Mouse (Mus musculus): ENCODE data around the gene 1600015I10Rik.
"Not testable (repeated sequence)": the region's sequence is repeated elsewhere in the genome, so short reads cannot be mapped to it uniquely, and the experiment has no call there.

1600015I10Rik gene

GRCm38 (mm10) chr6:48929595-48929994 is at the start of gene 1600015I10Rik:
1600015I10Rik (plus strand) TSS chr6:48929895.
- no peak for DNase-seq (ENCODE audit: low spot score)

GRCm38 (mm10) chr6:48894203-48894602 is 35.5 kb upstream of the 1600015I10Rik start:
- DNase-seq (ENCODE audit: low spot score), result no peak

DNA sequence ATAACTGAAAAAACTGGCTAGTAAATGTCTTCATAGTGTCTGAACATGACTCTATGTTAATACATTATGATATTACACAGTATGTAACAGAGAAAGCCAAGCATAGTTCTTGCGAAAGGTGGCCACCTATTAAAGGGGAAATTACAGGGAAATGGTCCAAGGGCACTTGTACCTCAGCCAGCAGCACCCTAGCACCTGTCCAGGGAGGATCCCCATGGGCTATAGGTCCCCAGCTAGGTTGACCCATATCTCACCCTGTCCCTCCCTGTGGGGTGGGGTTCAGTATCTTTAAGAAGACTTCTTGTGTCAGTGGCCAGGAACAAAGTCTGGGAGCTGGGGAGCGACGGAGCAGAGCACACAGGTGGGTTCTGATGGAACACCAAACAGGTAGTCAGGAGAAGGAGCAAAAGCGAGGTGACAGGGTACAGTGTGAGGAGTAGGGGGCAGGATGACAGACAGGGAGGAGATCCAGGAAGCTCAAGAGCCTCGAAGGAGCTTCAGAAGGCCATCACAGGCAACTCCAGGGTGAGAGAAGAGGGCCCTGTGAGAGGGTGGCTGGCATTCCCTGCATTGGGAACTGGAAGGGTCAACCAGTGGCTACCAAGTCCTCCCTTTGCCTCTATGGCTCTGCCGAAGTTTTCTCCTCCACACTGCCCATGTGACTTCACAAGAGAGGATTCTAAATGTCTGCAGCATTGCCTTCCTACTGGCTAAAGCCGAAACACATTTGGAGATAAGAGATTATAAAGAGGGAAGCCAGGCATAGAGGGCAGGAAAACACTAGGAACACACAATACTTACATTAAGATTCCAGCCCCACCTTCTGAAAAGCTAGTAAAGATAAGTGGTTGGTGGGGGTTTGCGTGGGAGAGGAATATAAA is 34.5 kb upstream of the 1600015I10Rik start:
- no peak for DNase-seq (ENCODE audit: low spot score)

GRCm38 (mm10) chr6:48895941-48896340 is 33.8 kb upstream of the 1600015I10Rik start:
- no peak for DNase-seq (ENCODE audit: low spot score)

- DNase-seq (ENCODE audit: low spot score), result no peak
Observed at GRCm38 (mm10) chr6:48896956-48897355, 32.7 kb upstream of the 1600015I10Rik start.

DNA sequence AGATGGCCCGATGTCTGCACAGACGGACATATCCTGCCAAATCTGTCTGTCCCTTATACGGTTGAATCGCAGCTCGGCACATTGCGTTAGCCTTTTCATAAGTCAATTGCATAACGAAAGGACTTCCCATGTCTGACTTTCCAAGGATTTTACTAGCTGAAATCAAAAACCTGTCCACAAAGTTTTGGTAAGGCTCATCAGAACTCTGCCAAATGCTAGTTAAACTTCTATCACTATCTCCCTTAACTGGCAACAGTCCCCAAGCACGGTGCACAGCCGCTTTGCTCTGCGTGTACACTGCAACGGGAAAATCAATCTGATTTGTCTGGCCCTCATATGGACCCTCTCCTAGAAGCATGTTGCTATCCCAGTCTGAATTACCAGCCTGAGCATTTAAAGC is 28.4 kb upstream of the 1600015I10Rik start:
- not testable (repeated sequence) for DNase-seq (ENCODE audit: low spot score)

DNA sequence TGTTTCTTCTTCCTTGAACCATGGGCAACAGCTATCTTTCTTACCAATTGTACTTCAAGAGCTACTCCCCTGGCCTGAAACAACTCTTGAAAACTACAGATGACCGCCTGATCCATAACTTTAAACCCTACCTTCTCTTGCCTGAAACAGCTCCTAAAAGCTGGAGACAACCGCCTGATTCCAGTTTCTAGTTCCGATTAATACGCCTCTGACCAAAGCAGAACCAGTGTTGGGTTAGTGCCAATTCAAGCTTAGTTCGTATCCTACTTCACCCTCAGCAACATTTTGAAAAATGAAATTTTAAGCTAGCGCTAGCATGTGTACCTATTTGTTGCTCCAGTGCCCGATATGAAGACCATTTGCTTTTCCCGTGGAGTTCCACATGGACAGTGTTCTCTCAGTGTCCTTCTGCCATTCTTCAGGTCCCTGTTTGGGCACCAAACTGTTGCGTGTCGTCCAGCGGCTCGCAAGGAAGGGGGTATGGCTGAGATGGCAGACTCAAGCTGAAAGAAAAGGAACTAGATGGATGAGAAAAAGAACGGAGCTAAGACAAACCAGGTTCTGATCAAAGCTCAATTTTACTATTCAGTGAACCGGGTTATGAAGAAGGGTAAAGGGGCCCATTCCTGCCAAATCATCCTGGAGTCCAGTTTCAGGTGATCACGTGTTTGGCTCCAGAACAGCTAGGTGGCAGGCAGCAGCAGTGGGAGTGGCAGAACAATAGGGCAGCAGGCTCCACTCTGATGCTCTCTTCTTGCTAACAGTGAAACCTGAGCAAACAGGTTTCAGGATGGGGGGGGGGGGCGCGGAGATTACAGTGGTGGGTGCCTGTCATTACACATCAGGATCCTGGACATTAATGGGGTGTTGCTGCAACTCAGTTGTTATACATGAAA is 26.9 kb upstream of the 1600015I10Rik start:
- DNase-seq (ENCODE audit: low spot score), result no peak

GRCm38 (mm10) chr6:48903437-48903836 is 26.3 kb upstream of the 1600015I10Rik start:
- DNase-seq (ENCODE audit: low spot score), result no peak

DNA sequence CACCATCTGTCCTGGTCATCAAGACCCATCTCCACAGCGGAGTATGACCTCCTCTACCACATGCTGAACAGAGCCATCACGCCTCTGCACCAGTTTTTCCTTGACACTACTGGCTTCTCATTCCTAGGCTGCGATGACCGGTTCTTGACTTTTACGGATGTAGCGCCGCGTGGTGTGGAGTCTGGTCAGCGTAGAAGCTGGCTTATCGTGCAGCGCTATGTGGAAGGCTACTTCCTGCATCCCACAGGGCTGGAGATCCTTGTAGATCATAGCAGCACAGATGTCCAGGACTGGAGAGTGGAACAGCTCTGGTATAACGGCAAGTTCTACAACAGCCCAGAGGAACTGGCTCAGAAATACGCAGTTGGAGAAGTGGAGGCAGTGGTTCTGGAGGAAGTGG is 24.1 kb upstream of the 1600015I10Rik start:
- no peak for DNase-seq (ENCODE audit: low spot score)

- no peak for DNase-seq (ENCODE audit: low spot score)
Observed at GRCm38 (mm10) chr6:48906371-48906770, 23.3 kb upstream of the 1600015I10Rik start.

DNA sequence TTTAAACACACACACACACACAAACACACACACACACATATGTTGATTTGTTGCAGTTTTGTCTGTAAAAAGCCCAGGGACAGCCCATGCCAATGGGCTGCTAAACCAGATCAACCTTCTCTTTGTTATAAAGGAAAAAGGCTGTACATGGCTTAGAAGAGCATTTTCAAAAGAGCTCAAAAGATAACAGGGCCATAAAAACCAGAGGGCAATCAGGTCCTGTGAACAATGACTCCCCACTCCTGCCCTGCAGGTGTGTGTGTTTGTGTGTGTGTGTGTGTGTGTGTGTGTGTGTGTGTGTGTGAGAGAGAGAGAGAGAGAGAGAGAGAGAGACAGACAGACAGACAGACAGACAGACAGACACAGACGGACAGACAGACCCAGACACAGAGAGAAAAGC is 20.5 kb upstream of the 1600015I10Rik start:
- DNase-seq (ENCODE audit: low spot score), result no peak

DNA sequence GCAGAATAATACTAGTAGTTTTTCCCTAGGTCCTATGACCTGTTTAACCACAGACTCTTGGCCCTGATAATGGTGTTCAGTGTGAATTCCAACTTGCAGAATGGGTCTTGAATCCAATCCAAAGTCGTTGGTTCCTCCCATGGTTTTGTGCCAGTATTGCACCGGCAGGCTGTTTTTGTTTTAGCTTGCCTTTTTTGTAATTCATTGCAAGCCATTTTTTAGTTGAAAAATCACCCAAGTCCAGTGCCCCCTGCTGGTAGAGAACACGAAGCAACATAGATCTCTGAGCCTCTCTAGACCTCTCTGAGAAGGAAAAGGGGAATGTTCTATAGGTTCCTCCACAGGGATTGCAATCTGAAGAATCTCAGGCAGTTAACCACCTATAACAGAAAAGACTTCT is 17.7 kb upstream of the 1600015I10Rik start:
- DNase-seq (ENCODE audit: low spot score), result peak; percentile 9

- DNase-seq (ENCODE audit: low spot score), result no peak
Observed at GRCm38 (mm10) chr6:48913587-48913986, 16.1 kb upstream of the 1600015I10Rik start.

- DNase-seq (ENCODE audit: low spot score), result no peak
Observed at GRCm38 (mm10) chr6:48949596-48949995, 19.9 kb downstream of the 1600015I10Rik start.

DNA sequence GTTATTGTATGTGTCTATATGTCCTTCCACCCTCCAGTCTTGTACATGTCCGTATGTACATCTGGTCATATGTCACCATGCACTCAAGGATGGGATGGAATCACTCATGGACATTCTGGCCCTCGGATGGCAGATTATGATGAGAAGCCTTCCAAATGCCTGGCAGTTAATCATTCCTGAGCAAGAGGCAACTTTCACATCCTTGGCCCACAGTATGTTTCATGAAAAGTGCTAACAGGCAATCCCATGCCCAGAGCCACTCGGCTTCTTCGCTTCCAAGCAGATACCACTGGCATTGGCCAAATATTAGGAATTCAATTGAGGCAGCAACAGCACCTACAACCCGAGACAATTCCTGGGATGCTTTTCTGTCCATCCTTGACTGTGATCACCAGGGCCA is 21.0 kb downstream of the 1600015I10Rik start:
- no peak for DNase-seq (ENCODE audit: low spot score)

- DNase-seq (ENCODE audit: low spot score), result no peak
Observed at GRCm38 (mm10) chr6:48951630-48952029, 21.9 kb downstream of the 1600015I10Rik start.

DNA sequence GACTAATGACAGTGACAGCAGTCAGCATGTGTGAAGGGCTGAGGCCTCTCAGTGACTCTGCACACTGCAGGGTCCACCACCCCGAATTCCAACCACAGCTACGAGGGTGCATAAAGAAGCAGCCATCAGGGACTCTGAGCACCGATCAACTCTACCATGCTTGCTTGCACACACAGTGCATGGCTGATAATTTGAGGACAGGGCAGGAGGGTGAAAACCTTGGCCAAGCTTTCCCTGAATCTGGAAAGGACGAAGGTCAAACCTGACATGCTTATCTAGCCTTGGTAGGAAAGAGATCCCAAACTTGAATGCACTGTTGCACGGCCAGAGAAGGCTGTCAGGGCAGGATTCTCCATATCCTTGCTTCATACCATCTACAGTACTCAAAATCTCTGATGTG is 23.5 kb downstream of the 1600015I10Rik start:
- DNase-seq (ENCODE audit: low spot score), result no peak

GRCm38 (mm10) chr6:48954211-48954610 is 24.5 kb downstream of the 1600015I10Rik start:
- DNase-seq (ENCODE audit: low spot score), result no peak

- peak; percentile 68 for DNase-seq (ENCODE audit: low spot score)
Observed at GRCm38 (mm10) chr6:48954946-48955345, 25.3 kb downstream of the 1600015I10Rik start.

DNA sequence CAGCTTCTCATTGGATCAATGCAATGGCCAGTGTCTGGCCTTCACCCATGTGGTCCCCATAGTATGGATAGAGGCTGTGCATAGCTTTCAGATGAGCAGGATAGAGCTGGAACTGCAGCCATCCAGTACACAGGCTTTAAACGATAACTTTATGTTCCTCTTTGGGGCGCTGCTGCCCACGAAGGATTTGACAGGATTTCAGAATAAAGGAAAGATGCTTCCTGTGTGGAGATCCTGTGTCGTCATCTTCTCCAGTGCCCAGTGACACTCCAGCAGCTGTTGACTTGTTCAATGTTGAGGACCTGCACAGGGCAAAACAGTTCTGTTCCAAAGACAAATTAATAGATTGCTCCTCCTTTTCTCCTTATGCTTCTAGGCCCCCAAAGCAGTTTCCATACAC is 27.1 kb downstream of the 1600015I10Rik start:
- DNase-seq (ENCODE audit: low spot score), result no peak

DNA sequence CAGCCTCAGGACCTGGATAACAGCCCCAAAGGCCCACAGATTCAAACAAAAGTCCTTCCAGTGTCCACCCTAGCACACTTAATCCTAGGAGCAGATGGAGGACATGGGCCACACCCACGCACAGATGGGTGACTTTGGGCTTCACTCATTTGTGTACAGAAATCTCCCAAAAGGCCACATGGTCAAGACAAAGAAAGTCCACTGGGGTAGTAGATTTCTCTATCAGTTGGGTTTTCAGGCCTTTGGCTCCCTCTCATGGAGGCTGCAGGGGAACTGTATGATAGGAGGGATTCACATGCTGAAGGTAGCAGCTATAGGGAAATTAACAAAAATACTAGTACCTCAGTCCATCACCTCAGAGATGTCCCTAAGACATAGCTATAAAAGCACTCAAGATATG is 28.4 kb downstream of the 1600015I10Rik start:
- peak; percentile 18 for DNase-seq (ENCODE audit: low spot score)

DNA sequence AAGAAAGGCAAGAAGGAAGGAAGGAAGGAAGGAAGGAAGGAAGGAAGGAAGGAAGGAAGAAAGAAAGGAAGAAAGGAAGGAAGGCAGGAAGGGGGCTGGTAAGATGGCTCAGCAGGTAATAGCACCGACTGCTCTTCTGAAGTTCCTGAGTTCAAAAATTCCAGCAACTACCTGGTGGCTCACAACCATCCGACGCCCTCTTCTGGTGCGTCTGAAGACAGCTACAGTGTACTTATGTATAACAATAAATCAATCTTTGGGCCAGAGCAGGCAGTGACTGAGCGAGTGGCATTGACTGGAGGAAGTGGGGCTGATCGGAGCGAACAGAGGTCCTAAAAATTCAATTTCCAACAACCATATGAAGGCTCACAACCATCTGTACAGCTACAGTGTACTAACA is 29.5 kb downstream of the 1600015I10Rik start:
- DNase-seq (ENCODE audit: low spot score), result peak; percentile 12

DNA sequence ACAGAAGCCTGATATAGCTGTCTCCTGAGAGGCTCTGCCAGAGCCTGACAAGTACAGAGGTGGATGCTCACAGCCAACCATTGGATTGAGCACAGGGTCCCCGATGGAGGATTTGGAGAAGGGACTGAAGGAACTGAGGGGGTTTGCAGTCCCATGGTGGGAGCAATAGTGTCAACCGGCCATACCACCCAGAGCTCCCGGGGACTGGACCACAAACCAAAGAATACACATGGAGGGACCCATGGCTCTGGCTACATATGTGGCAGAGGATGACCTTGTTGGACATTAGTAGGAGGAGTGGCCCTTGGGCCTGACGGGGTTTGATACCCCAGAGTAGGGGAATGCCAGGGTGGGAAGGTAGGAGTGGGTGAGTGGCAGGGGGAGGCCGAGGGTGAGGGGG is 37.0 kb downstream of the 1600015I10Rik start:
- DNase-seq (ENCODE audit: low spot score), result not testable (repeated sequence)
